Mouse (Mus musculus) midbrain, postnatal 0 days (tissue): ENCODE measurements around the gene Kmt2d. TPM values are rescaled to one million over a fixed set of nuclear protein-coding genes. Genes with fewer than 3 reads are reported as not detected.
A peak's percentile ranks its signal among the peaks of the same experiment; 100 is the strongest.

ENCODE experiments used
- ATAC-seq: fragments of 200-750 bp; cut with Nextera tagmentation; 2 replicates; pipeline ENCODE4 v1.8.0; 2017; ENCODE audit warnings: moderate number of reproducible peaks, mild to moderate bottlenecking, moderate TSS enrichment, moderate library complexity; ENCODE audit not compliant: low FRiP score
- DNase-seq: peaks from one replicate; pipeline ENCODE4 v3.0.0-alpha.2; 2015; ENCODE audit warnings: low spot score
- H3K27ac ChIP-seq: fragments of 300-500 bp; sonication (generic); 2 replicates; pipeline ENCODE4 v1.5.1; 2014; ENCODE audit warnings: low read depth, mild to moderate bottlenecking, low read length, mixed read lengths
- H3K27me3 ChIP-seq: fragments of 300-500 bp; sonication (generic); 2 replicates; pipeline ENCODE4 v1.6.1; 2014; ENCODE audit warnings: low read length, control low read depth, mixed read lengths; ENCODE audit not compliant: insufficient read depth
- H3K36me3 ChIP-seq: fragments of 300-500 bp; sonication (generic); 2 replicates; pipeline ENCODE4 v1.6.1; 2014; ENCODE audit warnings: low read length, control low read depth, mixed read lengths; ENCODE audit not compliant: insufficient read depth
- H3K4me1 ChIP-seq: fragments of 300-500 bp; sonication (generic); 2 replicates; pipeline ENCODE4 v1.6.1; 2014; ENCODE audit warnings: mild to moderate bottlenecking, control low read depth, antibody characterized with exemption, low read length, mixed read lengths; ENCODE audit not compliant: insufficient read depth
- H3K4me2 ChIP-seq: fragments of 300-500 bp; sonication (generic); 2 replicates; pipeline ENCODE4 v1.6.1; 2014; ENCODE audit warnings: low read depth, mild to moderate bottlenecking, low read length, mixed read lengths; ENCODE audit not compliant: poor library complexity, severe bottlenecking
- H3K4me3 ChIP-seq: fragments of 300-500 bp; sonication (generic); 2 replicates; pipeline ENCODE4 v1.5.1; 2014; ENCODE audit warnings: low read depth, mild to moderate bottlenecking, low read length, moderate library complexity
- H3K9ac ChIP-seq: fragments of 300-500 bp; sonication (generic); replicated peaks from 2 replicates; pipeline ENCODE4 v1.6.1; 2014; ENCODE audit warnings: mild to moderate bottlenecking, low read length, moderate library complexity, mixed read lengths; ENCODE audit not compliant: poor library complexity, severe bottlenecking
- H3K9me3 ChIP-seq: fragments of 300-500 bp; sonication (generic); 2 replicates; pipeline ENCODE4 v1.6.1; 2016; ENCODE audit warnings: low read length, control low read depth
- CTCF ChIP-seq: IDR thresholded peaks from 2 replicates; pipeline ENCODE4 v1.5.1; 2016; ENCODE audit warnings: antibody characterized with exemption, mild to moderate bottlenecking
- WGBS: fragments of 180-500 bp; shearing (Covaris S2); extraction: QIAGEN DNeasy Blood & Tissue Kit; methylation state at CpG from one replicate; pipeline ENCODE4 v1.1.7; 2014; 5-methylcytosine and 5-hydroxymethylcytosine counted together
- polyA plus RNA-seq: library from polyadenylated mRNA; unstranded; fragments of >200 nt; fragmentation: Nextera tagmentation; extraction: Ambion mirVana; gene quantifications from 2 replicates; pipeline ENCODE4 v1.2.1, GENCODE M21; 2015
- total RNA-seq: library from RNA; depleted of rRNA; stranded (reverse); fragments of >200 nt; gene quantifications from 2 replicates; pipeline ENCODE4 v1.2.3, GENCODE M21; 2014

The Kmt2d gene
- total and polyA plus RNA-seq, 2 experiments from 2014 or later, result 7.7 to 32.5 TPM

- peaks cover 55% of the 10 kb centered on the region for H3K27me3 ChIP-seq
- DNase-seq (peak; percentile 76), ATAC-seq (peak; percentile 66)
- peak; percentile 20; the same call in 1 of the 2 replicates for TF ChIP-seq CTCF
- H3K9me3 ChIP-seq, result no peaks in the 10 kb centered on the region
- peak overlapping the region; percentile 14; the same call in 1 of the 2 replicates for H3K9ac ChIP-seq
- H3K27ac ChIP-seq, result no peak overlapping the region
- H3K4me3 ChIP-seq, result peak overlapping the region; percentile 52
- H3K4me1 ChIP-seq, result peaks cover 18% of the 10 kb centered on the region
- peaks cover 4% of the 10 kb centered on the region; the same call in 1 of the 2 replicates for H3K36me3 ChIP-seq
- peak overlapping the region; percentile 80 for H3K4me2 ChIP-seq
- under 1% methylated on average over 34 of the region's 34 CpGs for WGBS
These were observed 62.9 kb downstream of the Kmt2d start for GRCm38 (mm10) chr15:98807895-98808650.

DNA sequence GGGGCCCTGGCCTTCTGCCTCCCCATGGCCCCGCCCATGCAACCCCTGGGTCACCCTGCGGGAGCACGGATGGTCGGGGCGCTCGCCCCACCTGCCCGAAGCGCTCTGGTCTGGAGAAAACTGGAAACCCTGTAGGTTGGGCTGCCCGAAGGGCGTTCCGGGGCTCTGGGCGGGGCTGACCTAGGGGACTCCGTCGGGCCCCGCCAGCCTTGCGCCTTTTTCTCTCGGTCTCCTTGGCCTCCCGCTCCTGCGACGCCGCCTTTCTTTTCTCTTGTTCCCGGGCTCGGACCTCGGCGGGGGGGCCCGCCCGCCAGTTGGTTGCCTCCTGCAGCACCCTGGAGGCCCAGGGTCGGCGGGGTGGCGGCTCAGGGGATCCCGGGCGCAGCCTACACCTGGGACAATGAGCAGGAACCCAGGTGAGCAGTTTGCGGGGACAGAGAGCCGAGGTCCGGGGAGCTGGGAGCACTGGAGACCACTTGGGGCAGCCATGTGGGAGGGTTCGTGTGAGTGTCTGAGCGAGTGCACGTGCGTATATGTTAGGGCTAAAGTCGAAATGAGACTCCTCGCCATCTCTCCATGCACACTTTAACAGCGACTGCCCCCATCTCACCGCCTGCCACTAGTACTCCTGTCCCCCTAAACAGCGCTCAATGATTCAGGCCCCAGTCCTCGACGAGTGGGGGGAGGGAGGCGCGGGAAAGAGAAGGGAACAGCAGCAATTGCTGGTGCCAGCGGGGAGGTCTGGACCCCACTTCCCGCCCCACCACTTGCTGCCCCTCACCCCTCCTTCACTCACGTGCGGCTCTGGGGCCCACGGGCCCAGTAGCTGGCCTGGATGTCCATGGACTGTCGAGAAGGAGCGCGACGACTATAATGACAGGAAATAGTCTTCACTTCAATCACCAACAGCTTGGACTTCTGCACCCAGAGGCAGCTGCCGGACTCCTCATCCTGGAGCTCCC is 63.9 kb downstream of the Kmt2d start:
- 0 out of 2 replicates have a peak overlapping the region, but pooled peaks have one; percentile 3 for H3K9ac ChIP-seq
- H3K27ac ChIP-seq, result no peak overlapping the region
- H3K36me3 ChIP-seq, result no peaks in the 10 kb centered on the region
- H3K4me1 ChIP-seq, result peaks cover 18% of the 10 kb centered on the region
- ATAC-seq, result no peak
- no peaks in the 10 kb centered on the region for H3K9me3 ChIP-seq
- TF ChIP-seq CTCF, result no peak
- no peak for DNase-seq
- WGBS, result 1% methylated on average over 53 of the region's 58 CpGs
- H3K27me3 ChIP-seq, result peaks cover 64% of the 10 kb centered on the region
- H3K4me2 ChIP-seq, result peak overlapping the region; percentile 80
- peak overlapping the region; percentile 52 for H3K4me3 ChIP-seq

DNA sequence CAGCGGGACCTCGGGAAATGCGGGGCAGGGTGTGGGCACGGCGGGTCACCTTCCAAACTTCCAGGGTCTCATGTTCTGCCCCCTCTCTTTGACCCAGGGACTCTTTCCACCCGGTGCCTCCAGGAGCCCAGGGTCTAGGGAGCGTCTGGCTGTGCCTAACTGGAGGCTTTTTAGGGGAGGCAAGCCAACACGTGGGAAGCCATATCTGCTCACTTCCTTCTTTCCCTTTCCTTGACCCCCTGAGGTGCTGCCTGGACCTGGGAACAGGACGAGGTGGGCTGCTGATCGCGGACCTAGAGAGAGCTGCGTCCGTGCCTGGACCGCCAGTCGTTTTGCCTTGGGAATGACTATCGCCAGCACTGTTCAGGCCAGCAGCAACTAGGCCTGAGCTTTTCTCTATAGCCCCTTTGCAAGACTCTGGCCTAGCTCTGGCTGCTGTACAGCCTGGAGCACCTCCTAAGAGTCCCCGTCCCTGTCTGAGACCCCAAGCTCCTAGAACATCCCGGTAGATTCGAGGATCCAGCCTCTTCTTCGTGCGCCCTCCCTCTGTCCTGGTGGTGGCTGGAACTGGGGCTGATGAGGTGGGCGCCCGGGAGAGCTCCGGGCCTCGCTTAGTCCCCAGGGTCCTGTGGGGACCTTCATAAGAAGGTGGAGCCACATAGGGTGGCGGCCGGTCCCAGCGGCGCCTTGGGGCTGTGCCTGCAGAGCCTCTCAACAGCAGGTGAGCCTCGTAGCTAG is 64.8 kb downstream of the Kmt2d start:
- no peak for DNase-seq

DNA sequence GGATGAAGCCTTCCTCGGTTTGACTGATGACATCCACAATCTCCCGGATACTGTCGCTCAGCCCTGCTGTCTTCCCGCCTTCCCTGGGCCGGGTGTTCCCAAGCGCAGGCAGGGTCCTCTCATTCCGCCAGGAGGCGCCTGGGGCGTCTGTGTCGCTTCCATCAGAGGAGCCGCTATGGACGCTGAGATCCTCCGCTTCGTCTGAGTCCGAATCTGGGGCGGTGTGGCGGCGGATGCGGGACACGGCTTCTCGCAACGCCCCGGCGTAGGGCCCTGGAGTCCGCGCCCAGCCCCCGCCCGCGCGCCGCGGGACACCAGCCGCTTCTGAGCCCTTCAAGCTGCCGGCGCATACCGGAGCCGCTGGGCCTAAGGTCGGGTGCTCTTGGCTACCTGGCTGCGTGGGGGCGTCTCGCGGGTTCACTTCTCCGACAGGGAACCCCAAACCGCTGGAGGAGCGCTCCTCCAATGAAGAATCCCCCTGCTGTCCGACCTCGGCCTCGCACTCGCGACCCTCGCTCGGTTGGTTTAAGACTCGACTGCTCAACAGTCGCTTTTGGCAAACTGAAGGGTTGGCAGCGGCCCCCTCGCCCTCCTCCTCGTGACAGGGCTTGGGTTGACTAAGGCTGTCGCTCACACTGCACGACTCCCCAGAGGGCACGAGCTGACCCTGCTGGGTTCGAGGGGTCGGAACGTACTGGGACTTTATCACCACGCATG is 65.5 kb downstream of the Kmt2d start:
- Histone ChIP-seq H3K36me3 (no peaks in the 10 kb centered on the region), H3K27ac (no peak overlapping the region), H3K27me3 (peaks cover 80% of the 10 kb centered on the region), H3K4me1 (peaks cover 18% of the 10 kb centered on the region), H3K4me2 (peak overlapping the region; percentile 85), H3K9me3 (no peaks in the 10 kb centered on the region), H3K4me3 (peak overlapping the region; percentile 45), H3K9ac (peak overlapping the region; percentile 60)
- DNase-seq (peak; percentile 74), ATAC-seq (no peak)
- peak; percentile 73 for TF ChIP-seq CTCF
- under 1% methylated on average over 61 of the region's 64 CpGs for WGBS

More for the DNA sequence above, 64.8 kb downstream of the Kmt2d start:
- Histone ChIP-seq H3K4me3 (peak overlapping the region; percentile 52), H3K4me2 (peak overlapping the region; percentile 85), H3K27ac (no peak overlapping the region), H3K36me3 (no peaks in the 10 kb centered on the region), H3K9me3 (no peaks in the 10 kb centered on the region), H3K9ac (no peak overlapping the region), H3K4me1 (peaks cover 18% of the 10 kb centered on the region), H3K27me3 (peaks cover 73% of the 10 kb centered on the region)
- WGBS, result 8% methylated on average over 30 of the region's 30 CpGs
- no peak for TF ChIP-seq CTCF
- ATAC-seq, result no peak

DNA sequence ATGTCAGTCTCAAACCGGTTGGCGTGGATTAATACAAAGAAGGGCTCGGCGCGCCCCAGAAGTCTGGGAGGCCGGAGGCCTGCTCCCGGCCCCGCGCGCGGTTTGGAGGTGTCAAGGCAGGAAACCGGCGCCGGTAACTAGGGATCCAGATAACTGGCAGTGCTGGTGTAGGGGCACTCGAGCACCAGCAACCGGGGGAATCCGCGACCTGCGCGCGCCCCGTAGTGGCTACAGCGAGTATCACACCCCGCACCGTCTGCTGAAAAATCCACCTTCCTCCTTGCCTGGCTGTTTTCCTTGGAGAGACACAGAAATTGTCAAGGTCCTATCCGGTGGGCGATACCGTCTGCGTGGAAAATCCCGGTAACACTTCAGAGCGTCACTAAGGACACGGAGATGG is 67.0 kb downstream of the Kmt2d start:
- H3K36me3 ChIP-seq, result no peaks in the 10 kb centered on the region
- WGBS, result 1% methylated on average over 32 of the region's 32 CpGs
- H3K9me3 ChIP-seq, result no peaks in the 10 kb centered on the region
- no peak overlapping the region for H3K9ac ChIP-seq
- ATAC-seq, result no peak
- H3K4me1 ChIP-seq, result peaks cover 18% of the 10 kb centered on the region
- peak overlapping the region; percentile 16; the same call in 1 of the 2 replicates for H3K4me3 ChIP-seq
- DNase-seq, result peak; percentile 81
- peak; percentile 85 for TF ChIP-seq CTCF
- H3K27me3 ChIP-seq, result peaks cover 79% of the 10 kb centered on the region
- H3K4me2 ChIP-seq, result peak overlapping the region; percentile 38
- no peak overlapping the region for H3K27ac ChIP-seq
